21 mouse cellular contexts compared by ENCODE assay signal in the genomic region with DNA sequence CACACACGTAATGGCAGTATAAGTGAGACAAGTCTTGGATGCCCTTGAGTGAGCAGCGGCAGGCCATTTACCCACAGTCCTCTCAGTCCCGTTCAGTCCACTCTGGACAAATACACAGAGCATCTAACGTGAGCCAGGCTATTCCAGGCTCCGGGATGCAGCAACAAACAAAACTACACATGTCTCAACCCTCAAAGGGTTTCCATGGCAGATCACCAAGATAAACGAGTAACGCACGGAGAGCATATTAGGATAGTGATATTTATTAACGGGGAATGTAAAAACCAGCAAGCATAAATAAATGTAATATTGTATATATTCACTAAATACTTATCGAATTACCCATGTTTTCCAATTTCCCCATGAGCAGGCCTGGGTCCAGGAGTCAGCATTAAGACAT. TPM values are rescaled to one million over a fixed set of nuclear protein-coding genes. Genes with fewer than 3 reads are reported as not detected.
DNase-seq lines count a peak whose midpoint lies in the region; ATAC-seq and TF ChIP-seq lines count a peak whose summit lies in the region.
"Had no signal": no experiment of that assay in that cellular context is flagged by ENCODE, and none has a peak within 500 bp of the region (broad histone marks: within the 10 kb centered on the region; RNA-seq: fewer than 3 reads in every experiment).

No protein-coding gene starts in this region.

- no peak for ATAC-seq in hindbrain, embryonic 11.5 days (ENCODE audit: low FRiP score)
- ATAC-seq in midbrain, embryonic 11.5 days (ENCODE audit: low FRiP score), result no peak
- ATAC-seq: activated CD4-positive, CD25-positive, alpha-beta regulatory T cell, adult 4 months; forebrain, embryonic 13.5 days; forebrain, embryonic 15.5 days; forebrain, postnatal 0 days; Patski had no signal

- no peaks in the 10 kb centered on the region for H3K36me3 ChIP-seq in hindbrain, embryonic 11.5 days (ENCODE audit: control insufficient read depth, insufficient read depth, low read length)
- H3K36me3 ChIP-seq in midbrain, embryonic 11.5 days (ENCODE audit: control insufficient read depth, insufficient read depth, low read length), result no peaks in the 10 kb centered on the region
- H3K36me3 ChIP-seq: embryonic facial prominence, embryonic 10.5 days; embryonic facial prominence, embryonic 12.5 days; forebrain, embryonic 15.5 days had no signal

- no peaks in the 10 kb centered on the region for H3K4me1 ChIP-seq in hindbrain, embryonic 11.5 days (replicated peaks; ENCODE audit: control insufficient read depth, insufficient read depth, low read length)
- 0 out of 2 replicates have a peak, but pooled peaks cover 2% of the 10 kb centered on the region for H3K4me1 ChIP-seq in midbrain, embryonic 11.5 days (ENCODE audit: control insufficient read depth, insufficient read depth, low read length)
- H3K4me1 ChIP-seq: forebrain, embryonic 15.5 days had no signal

- H3K9me3 ChIP-seq in hindbrain, embryonic 11.5 days (ENCODE audit: control insufficient read depth, low read length), result no peaks in the 10 kb centered on the region
- no peaks in the 10 kb centered on the region for H3K9me3 ChIP-seq in midbrain, embryonic 11.5 days (ENCODE audit: control insufficient read depth, low read length)
- H3K9me3 ChIP-seq: embryonic facial prominence, embryonic 10.5 days; embryonic facial prominence, embryonic 12.5 days; forebrain, embryonic 13.5 days; forebrain, embryonic 15.5 days had no signal

- intact Hi-C loops in gastrocnemius, adult 2 months (cut with DNase I), result no loop called here

- no peak for DNase-seq in gastrocnemius, adult 2 months
- no peak for DNase-seq in gastrocnemius, adult 8-10 months (ENCODE audit: low spot score in 2 of 2)
- DNase-seq in NIH3T3 (ENCODE audit: low read depth) (peak; percentile 82), adipocyte (ENCODE audit: low spot score) (peak; percentile 56)
- DNase-seq in hindbrain, embryonic 11.5 days (ENCODE audit: low spot score), result no peak
- no peak for DNase-seq in midbrain, embryonic 11.5 days (ENCODE audit: low spot score, missing footprints)
- DNase-seq: adrenal gland, adult 2 months; adrenal gland, postnatal 10 days; adrenal gland, postnatal 25 days; cerebellum, adult 11 months; cerebellum, adult 18-20 months; cerebellum, adult 8-10 months; cerebellum, adult 9-11 months; cerebellum, postnatal 25 days; forebrain, postnatal 0 days had no signal

- H3K4me3 ChIP-seq in gastrocnemius, adult 2 months, result no peak overlapping the region
- H3K4me3 ChIP-seq in hindbrain, embryonic 11.5 days (ENCODE audit: low read depth, low read length), result no peak overlapping the region
- H3K4me3 ChIP-seq in midbrain, embryonic 11.5 days (ENCODE audit: low read depth, low read length), result no peak overlapping the region
- H3K4me3 ChIP-seq: embryonic facial prominence, embryonic 10.5 days; embryonic facial prominence, embryonic 12.5 days; forebrain, embryonic 13.5 days; forebrain, embryonic 15.5 days had no signal

- H3K27me3 ChIP-seq in hindbrain, embryonic 11.5 days (ENCODE audit: control insufficient read depth, insufficient read depth, low read length), result no peaks in the 10 kb centered on the region
- H3K27me3 ChIP-seq in midbrain, embryonic 11.5 days (ENCODE audit: control insufficient read depth, insufficient read depth, low read length), result no peaks in the 10 kb centered on the region
- H3K27me3 ChIP-seq: embryonic facial prominence, embryonic 12.5 days; forebrain, embryonic 13.5 days; forebrain, embryonic 15.5 days; Patski had no signal

- H3K9ac ChIP-seq in hindbrain, embryonic 11.5 days (ENCODE audit: low read depth, low read length), result no peak overlapping the region
- H3K9ac ChIP-seq in midbrain, embryonic 11.5 days (ENCODE audit: low read length), result no peak overlapping the region
- H3K9ac ChIP-seq: embryonic facial prominence, embryonic 12.5 days; forebrain, embryonic 13.5 days; forebrain, embryonic 15.5 days; forebrain, postnatal 0 days had no signal

- H3K4me2 ChIP-seq in hindbrain, embryonic 11.5 days (replicated peaks; ENCODE audit: low read depth, low read length), result no peak overlapping the region
- H3K4me2 ChIP-seq in midbrain, embryonic 11.5 days, result no peak overlapping the region
- H3K4me2 ChIP-seq: embryonic facial prominence, embryonic 12.5 days; forebrain, embryonic 13.5 days; forebrain, embryonic 15.5 days had no signal

- H3K27ac ChIP-seq in gastrocnemius, adult 2 months, result peak overlapping the region; percentile 48; the same call in 1 of the 2 replicates
- no peak overlapping the region for H3K27ac ChIP-seq in hindbrain, embryonic 11.5 days (ENCODE audit: low read depth, low read length)
- H3K27ac ChIP-seq in midbrain, embryonic 11.5 days (ENCODE audit: low read depth, low read length), result no peak overlapping the region
- H3K27ac ChIP-seq: embryonic facial prominence, embryonic 10.5 days; embryonic facial prominence, embryonic 12.5 days; forebrain, embryonic 13.5 days; forebrain, embryonic 15.5 days had no signal

- no peak for TF ChIP-seq CTCF in gastrocnemius, adult 2 months (IDR thresholded peaks at IDR 0.05)

- 86% methylated on average over 10 of the region's 10 CpGs for WGBS in hindbrain, embryonic 11.5 days
- WGBS in midbrain, embryonic 11.5 days, result 87% methylated on average over 10 of the region's 10 CpGs

RNA-seq across cellular contexts. Expression of a gene that starts 15.2 kb away (rescaled TPM):
- 1 to 10 TPM; 3.8 to 4.4 TPM for total RNA-seq in gastrocnemius, adult 2 months (2021)
- total RNA-seq in gastrocnemius, adult 8-10 months (2022), result 1 to 10 TPM; 1.8 to 4.9 (median 3.0) TPM
- polyA plus RNA-seq in hindbrain, embryonic 11.5 days (2014; fragmentation: Nextera tagmentation; extraction: Ambion mirVana), result 0.77 and 1.0 TPM in 2 replicates
- 0.25 and 0.51 TPM in 2 replicates for polyA plus RNA-seq in midbrain, embryonic 11.5 days (2014; fragmentation: Nextera tagmentation; extraction: Ambion mirVana)

Comparison
In these comparisons a context has a peak if more than half of its experiments do, and no peak if none do; other contexts are left out.
1. DNase-seq: peak in NIH3T3 (single experiment) and adipocyte (single experiment); none in gastrocnemius, adult 2 months (single experiment), gastrocnemius, adult 8-10 months (0 of 2), hindbrain, embryonic 11.5 days (single experiment) and midbrain, embryonic 11.5 days (single experiment).